Mouse (Mus musculus) hindbrain, embryonic 11.5 days (tissue): ENCODE measurements around the gene Sox6. TPM values are rescaled to one million over a fixed set of nuclear protein-coding genes. Genes with fewer than 3 reads are reported as not detected.

Experiments used
- ATAC-seq: fragments of 200-750 bp; cut with Nextera tagmentation; 2 replicates; pipeline ENCODE4 v1.8.0; 2017; ENCODE audit warnings: mild to moderate bottlenecking, moderate TSS enrichment, moderate library complexity; ENCODE audit not compliant: low FRiP score
- DNase-seq: peaks from one replicate; pipeline ENCODE4 v3.0.0-alpha.2; 2015; ENCODE audit warnings: low spot score
- H3K27ac ChIP-seq: fragments of 300-500 bp; sonication (generic); 2 replicates; pipeline ENCODE4 v1.5.1; 2014; ENCODE audit warnings: mild to moderate bottlenecking, low read depth, low read length
- H3K27me3 ChIP-seq: fragments of 300-500 bp; sonication (generic); 2 replicates; pipeline ENCODE4 v1.6.1; 2014; ENCODE audit warnings: mild to moderate bottlenecking, low read length, moderate library complexity, mixed read lengths; ENCODE audit not compliant: control insufficient read depth, insufficient read depth
- H3K36me3 ChIP-seq: fragments of 300-500 bp; sonication (generic); 2 replicates; pipeline ENCODE4 v1.6.1; 2014; ENCODE audit warnings: mild to moderate bottlenecking, low read length, moderate library complexity, mixed read lengths; ENCODE audit not compliant: control insufficient read depth, insufficient read depth
- H3K4me1 ChIP-seq: fragments of 300-500 bp; sonication (generic); replicated peaks from 2 replicates; pipeline ENCODE4 v1.6.1; 2014; ENCODE audit warnings: low read length, mixed read lengths; ENCODE audit not compliant: control insufficient read depth, insufficient read depth
- H3K4me2 ChIP-seq: fragments of 300-500 bp; sonication (generic); replicated peaks from 2 replicates; pipeline ENCODE4 v1.6.1; 2014; ENCODE audit warnings: mild to moderate bottlenecking, low read depth, low read length
- H3K4me3 ChIP-seq: fragments of 300-500 bp; sonication (generic); 2 replicates; pipeline ENCODE4 v1.5.1; 2014; ENCODE audit warnings: low read depth, low read length
- H3K9ac ChIP-seq: fragments of 300-500 bp; sonication (generic); 2 replicates; pipeline ENCODE4 v1.6.1; 2014; ENCODE audit warnings: low read depth, low read length
- H3K9me3 ChIP-seq: fragments of 300-500 bp; sonication (generic); 2 replicates; pipeline ENCODE4 v1.6.1; 2016; ENCODE audit warnings: low read length; ENCODE audit not compliant: control insufficient read depth
- WGBS: fragments of 180-500 bp; shearing (Covaris S2); extraction: QIAGEN DNeasy Blood & Tissue Kit; methylation state at CpG from one replicate; pipeline ENCODE4 v1.1.7; 2014; 5-methylcytosine and 5-hydroxymethylcytosine counted together
- polyA plus RNA-seq: library from polyadenylated mRNA; unstranded; fragments of >200 nt; fragmentation: Nextera tagmentation; extraction: Ambion mirVana; gene quantifications from 2 replicates; pipeline ENCODE4 v1.2.1, GENCODE M21; 2014

Gene Sox6
- polyA plus RNA-seq, 1 experiment from 2014 or later = 49.4 TPM

DNA sequence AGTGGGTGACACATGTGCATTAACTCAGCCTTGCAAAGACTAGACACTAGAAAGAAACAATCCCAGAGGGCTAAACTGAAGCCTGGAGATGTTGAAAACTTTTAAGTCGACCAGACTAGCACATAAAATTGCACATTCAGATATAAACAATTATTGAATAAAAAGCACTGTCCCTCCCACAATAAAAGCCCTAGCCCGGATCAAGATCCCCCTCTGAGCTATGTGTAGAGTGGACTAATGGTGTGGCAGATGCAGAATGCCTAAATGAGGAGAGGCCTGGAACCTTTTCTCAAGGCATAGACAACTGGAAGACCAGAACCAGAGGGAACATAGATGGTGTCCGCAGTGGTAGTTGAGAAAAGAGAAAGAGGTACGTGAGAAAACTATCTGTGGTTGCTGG is 3.1 kb downstream of the Sox6 start:
- no peaks in the 10 kb centered on the region for H3K36me3 ChIP-seq
- H3K4me1 ChIP-seq = peaks cover 15% of the 10 kb centered on the region
- DNase-seq (no peak), ATAC-seq (no peak)
- 17% methylated on average over 4 of the region's 4 CpGs for WGBS
- no peak overlapping the region for H3K4me3 ChIP-seq
- no peak overlapping the region for H3K4me2 ChIP-seq
- peaks cover 43% of the 10 kb centered on the region for H3K27me3 ChIP-seq
- H3K9ac ChIP-seq = no peak overlapping the region
- H3K9me3 ChIP-seq = no peaks in the 10 kb centered on the region
- no peak overlapping the region for H3K27ac ChIP-seq

DNA sequence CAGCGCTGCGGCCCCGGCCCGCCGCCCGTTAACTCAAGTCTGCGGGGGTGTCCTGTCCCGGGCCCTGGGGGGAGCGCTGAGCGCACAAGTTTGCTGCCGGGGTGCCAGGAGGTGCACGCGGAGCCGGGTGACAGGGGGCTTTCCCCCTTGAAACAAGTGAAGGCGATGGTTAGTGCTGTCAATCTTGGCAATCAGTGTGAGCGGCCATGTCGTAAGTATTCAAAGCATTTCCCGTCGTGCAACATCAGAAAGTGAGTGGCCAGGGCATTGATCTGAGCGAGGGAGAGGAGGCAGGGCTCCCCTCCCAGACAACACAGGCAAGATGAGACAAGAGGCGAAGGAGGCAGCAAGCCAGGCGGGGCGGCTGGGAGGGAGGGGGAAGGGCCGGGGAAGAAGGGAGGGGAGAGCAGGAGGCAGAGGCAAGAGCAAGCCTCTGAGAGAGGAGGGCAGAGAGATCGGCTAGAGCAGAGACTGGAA is 4.3 kb downstream of the Sox6 start:
- peak overlapping the region; percentile 60 for H3K9ac ChIP-seq
- peaks cover 46% of the 10 kb centered on the region for H3K27me3 ChIP-seq
- peak overlapping the region; percentile 97 for H3K4me2 ChIP-seq
- H3K36me3 ChIP-seq = no peaks in the 10 kb centered on the region
- peak overlapping the region; percentile 60 for H3K4me3 ChIP-seq
- peak overlapping the region; percentile 53; the same call in 1 of the 2 replicates for H3K27ac ChIP-seq
- H3K9me3 ChIP-seq = no peaks in the 10 kb centered on the region
- DNase-seq (peak; percentile 80), ATAC-seq (peak; percentile 55)
- H3K4me1 ChIP-seq = peaks cover 11% of the 10 kb centered on the region
- 1% methylated on average over 25 of the region's 25 CpGs for WGBS

DNA sequence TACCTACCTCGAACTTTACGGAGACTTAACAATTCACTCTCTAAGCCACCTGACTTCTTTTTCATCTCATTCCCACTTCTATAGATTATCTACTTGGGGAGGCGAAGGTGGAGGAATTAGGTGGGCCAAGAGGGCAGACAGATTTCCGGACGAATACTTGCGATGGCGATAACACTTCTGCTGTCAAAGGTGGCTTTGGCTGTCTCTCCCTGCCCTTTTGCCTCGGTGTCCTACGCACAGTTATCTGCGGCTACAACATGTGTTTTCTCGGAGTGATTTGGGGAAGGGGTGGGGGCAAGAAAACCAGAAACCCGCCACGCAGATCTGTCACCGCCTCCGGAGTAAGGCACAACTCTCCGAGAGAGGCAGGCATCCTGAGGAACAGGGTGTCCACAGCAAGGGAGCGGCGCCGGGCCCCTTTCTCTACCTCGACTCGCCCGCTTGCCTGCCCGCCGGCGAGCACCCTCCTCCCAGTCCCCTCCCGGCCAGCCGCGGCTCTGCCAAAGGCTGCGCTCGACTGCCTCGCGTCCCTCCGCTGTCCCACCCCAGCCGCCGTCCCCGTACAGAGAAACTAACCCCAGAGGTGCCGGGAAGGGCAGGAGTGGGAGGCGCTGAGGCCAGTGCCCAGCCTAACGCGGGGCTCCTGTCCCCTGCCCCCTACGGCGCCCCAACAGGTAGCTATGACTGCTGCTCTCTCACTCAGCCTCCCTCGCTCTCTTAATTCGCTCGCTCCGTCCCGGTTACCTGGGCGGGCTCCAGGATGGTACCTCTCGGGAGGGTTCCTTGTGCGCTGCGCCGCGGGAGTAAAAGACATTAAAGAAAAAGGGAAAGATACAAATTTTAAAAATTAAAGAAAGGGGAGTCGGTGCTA is 5.0 kb downstream of the Sox6 start:
- peak overlapping the region; percentile 97 for H3K4me2 ChIP-seq
- WGBS = under 1% methylated on average over 54 of the region's 54 CpGs
- DNase-seq = peak; percentile 73
- no peaks in the 10 kb centered on the region for H3K36me3 ChIP-seq
- H3K4me1 ChIP-seq = peaks cover 7% of the 10 kb centered on the region
- ATAC-seq = peak; percentile 63
- peaks cover 42% of the 10 kb centered on the region for H3K27me3 ChIP-seq
- H3K9me3 ChIP-seq = no peaks in the 10 kb centered on the region
- peak overlapping the region; percentile 60 for H3K4me3 ChIP-seq
- H3K27ac ChIP-seq = peak overlapping the region; percentile 53
- peak overlapping the region; percentile 60 for H3K9ac ChIP-seq

DNA sequence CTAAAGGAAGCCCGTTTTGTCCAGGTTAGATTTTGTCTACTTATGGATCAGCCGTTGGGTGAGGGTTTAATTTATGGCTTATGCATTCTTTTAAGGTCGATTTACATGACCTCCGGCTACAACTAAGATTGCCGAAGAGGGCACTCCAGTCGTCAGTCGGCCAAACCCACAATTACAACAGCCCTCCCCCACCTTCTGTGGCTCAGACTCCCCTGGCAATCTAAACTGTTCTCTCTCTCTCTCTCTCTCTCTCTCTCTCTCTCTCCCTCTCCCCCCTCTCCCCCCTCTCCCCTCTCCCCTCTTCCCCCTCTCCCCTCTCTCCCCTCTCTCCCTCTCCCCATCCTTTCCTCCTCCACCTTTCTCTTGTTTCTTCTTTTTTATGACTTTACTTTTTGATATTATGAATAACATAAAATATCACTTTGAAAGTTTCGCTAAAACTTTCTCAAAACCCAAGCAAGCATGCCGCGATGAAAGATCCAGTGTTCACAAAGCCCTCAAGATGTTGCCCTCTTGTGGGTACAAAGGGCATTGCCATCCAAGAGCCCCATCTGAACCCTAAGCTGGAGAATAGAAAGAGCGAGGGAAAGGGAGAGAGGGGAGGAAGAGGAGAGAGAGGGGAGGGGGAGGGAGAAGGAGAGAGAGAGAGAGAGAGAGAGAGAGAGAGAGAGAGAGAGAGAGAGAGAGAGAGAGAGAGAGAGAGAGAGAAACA is 5.8 kb downstream of the Sox6 start:
- ATAC-seq (peak; percentile 55), DNase-seq (peak; percentile 90)
- peaks cover 7% of the 10 kb centered on the region for H3K4me1 ChIP-seq
- H3K9ac ChIP-seq = peak overlapping the region; percentile 79
- H3K9me3 ChIP-seq = no peaks in the 10 kb centered on the region
- H3K4me3 ChIP-seq = peak overlapping the region; percentile 60
- H3K27ac ChIP-seq = peak overlapping the region; percentile 73
- H3K36me3 ChIP-seq = no peaks in the 10 kb centered on the region
- peaks cover 34% of the 10 kb centered on the region for H3K27me3 ChIP-seq
- WGBS = under 1% methylated on average over 11 of the region's 11 CpGs
- peak overlapping the region; percentile 98 for H3K4me2 ChIP-seq

DNA sequence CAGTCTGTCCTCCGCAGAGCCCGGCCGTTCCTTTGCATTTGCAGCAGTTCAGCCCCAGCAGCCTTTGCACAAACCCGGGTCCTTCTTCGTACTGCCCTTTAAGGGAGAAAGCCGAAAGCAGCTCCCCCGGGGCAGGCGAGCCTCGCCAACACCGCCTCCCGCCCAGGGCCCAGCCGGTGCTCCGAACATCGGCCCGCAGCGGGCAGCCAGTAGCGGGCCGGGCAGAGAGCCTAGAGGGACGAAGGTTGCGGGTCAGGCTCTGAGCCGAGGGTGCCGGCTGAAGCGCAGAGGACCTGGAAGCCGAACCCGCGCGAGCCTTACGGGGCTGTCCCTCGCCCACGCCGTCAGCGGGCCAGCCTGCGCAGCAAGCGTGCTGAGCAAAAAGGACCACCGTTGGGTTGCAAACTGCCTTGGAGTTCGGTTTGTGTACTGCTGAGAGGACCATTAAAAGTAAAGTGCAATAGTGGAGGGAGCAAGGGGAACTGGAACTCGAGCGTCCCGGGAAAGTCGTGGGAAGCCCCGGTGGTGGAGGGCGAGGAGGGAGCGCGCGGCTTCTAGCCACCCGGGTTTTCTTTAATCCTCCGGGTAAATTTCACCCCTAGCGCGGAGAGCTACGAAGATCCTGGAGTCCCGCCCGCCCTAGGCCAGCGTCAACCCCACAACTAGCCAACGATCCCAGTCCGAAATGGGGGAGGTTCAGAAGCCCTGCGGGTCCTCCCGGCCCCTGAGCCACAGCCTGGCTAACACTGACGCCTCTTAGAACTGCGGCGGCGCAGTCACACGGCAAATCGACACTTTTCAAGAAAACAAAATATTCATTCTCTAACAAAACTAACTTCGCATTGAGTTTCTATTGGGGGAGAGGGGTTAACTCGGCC is 6.6 kb downstream of the Sox6 start:
- no peaks in the 10 kb centered on the region for H3K36me3 ChIP-seq
- peaks cover 5% of the 10 kb centered on the region for H3K4me1 ChIP-seq
- no peaks in the 10 kb centered on the region for H3K9me3 ChIP-seq
- peak overlapping the region; percentile 73 for H3K27ac ChIP-seq
- peak overlapping the region; percentile 79 for H3K9ac ChIP-seq
- peaks cover 28% of the 10 kb centered on the region for H3K27me3 ChIP-seq
- DNase-seq = peak; percentile 76
- under 1% methylated on average over 64 of the region's 65 CpGs for WGBS
- H3K4me2 ChIP-seq = peak overlapping the region; percentile 98
- peak; percentile 47 for ATAC-seq
- peak overlapping the region; percentile 60 for H3K4me3 ChIP-seq

DNA sequence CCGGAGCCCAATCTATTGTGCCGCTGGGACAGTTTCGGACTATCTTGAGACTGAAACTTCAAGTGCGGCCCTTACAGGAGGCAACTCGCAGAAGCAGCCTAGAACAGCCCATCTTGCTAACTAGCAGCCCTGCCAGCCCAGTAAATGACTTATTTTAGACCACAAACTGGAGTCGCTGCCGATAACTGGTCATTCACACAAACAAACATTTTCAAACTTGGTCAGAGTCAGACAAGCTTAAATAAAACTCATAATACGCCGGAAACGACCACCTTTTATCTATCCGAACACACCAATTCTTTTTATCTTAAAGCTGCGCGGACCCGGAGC is 7.2 kb downstream of the Sox6 start:
- 0% methylated on average over 14 of the region's 14 CpGs for WGBS
- peak overlapping the region; percentile 60 for H3K4me3 ChIP-seq
- H3K4me2 ChIP-seq = peak overlapping the region; percentile 98
- H3K27me3 ChIP-seq = peaks cover 22% of the 10 kb centered on the region
- H3K36me3 ChIP-seq = no peaks in the 10 kb centered on the region
- H3K27ac ChIP-seq = peak overlapping the region; percentile 73; the same call in 1 of the 2 replicates
- H3K9ac ChIP-seq = peak overlapping the region; percentile 79
- ATAC-seq = no peak
- H3K9me3 ChIP-seq = no peaks in the 10 kb centered on the region
- peaks cover 5% of the 10 kb centered on the region for H3K4me1 ChIP-seq
- no peak for DNase-seq

DNA sequence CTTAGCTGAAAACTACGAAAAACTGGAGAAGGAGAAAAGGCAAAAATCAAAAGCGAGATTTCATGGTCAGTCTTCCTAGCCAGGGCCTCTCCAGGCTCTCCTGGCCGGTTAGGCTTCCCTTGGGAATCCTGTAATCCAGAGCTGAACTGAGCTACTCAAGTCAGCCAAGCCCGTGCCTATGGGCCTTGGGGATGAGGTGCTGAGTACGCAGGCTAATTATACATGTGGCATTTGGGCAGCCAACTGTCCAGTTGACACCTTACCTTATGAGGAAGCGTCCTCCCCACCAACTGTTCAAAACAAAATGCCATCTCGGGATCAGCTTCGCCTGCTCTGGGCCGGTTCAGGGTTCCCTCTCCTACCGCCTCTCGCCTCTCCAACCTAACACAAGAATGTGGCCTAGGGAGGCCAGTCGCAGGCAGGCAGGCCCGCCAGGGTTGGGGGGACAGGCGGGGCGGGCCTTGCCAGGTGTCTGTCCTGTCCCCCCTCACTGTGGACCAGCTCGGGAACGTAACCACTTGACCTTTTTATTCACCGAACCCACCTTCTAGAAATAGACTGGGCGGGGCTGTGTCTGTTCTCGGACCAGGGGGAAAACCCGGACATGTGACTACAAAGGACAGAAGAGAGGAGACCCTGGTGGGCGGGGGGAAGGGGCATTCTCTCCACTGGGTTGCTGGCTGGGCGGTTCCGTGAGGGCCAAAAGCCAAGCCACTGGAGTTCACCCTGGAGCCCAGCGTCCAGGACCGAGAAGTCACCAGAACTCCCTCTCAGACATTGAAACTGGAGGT is 7.8 kb downstream of the Sox6 start:
- peak overlapping the region; percentile 60 for H3K4me3 ChIP-seq
- peak overlapping the region; percentile 98 for H3K4me2 ChIP-seq
- peaks cover 5% of the 10 kb centered on the region for H3K4me1 ChIP-seq
- peak overlapping the region; percentile 79 for H3K9ac ChIP-seq
- H3K9me3 ChIP-seq = no peaks in the 10 kb centered on the region
- no peak overlapping the region for H3K27ac ChIP-seq
- peak; percentile 20; the same call in 1 of the 2 replicates for ATAC-seq
- peak; percentile 64 for DNase-seq
- peaks cover 16% of the 10 kb centered on the region for H3K27me3 ChIP-seq
- no peaks in the 10 kb centered on the region for H3K36me3 ChIP-seq
- 4% methylated on average over 26 of the region's 26 CpGs for WGBS
